Mouse (Mus musculus) ES-Bruce4 (cell line): ENCODE measurements at regions not wholly inside any gene's neighbourhood (a gene's known extent, or its start where the extent isn't known, plus 50 kb on each side); places are given as distances from the start of the nearest gene placed in this dataset.

Experiments
- CTCF ChIP-seq: IDR thresholded peaks from one replicate; pipeline ENCODE4 v1.8.1; 2011; ENCODE audit warnings: low read depth, low read length
- EP300 ChIP-seq: IDR thresholded peaks from 2 replicates; pipeline ENCODE4 v1.6.1; 2011; ENCODE audit warnings: low read depth, low read length; ENCODE audit not compliant: insufficient read depth
- POLR2A ChIP-seq: IDR thresholded peaks from one replicate; pipeline ENCODE4 v1.8.1; 2011; ENCODE audit warnings: low read length; ENCODE audit not compliant: insufficient read depth

- TF ChIP-seq CTCF (no peak), POLR2A (no peak), EP300 (no peak)
Measured at GRCm38 (mm10) chr1:120910801-120911200, 308.6 kb downstream of the En1 start.
